ENCODE assay signal across 20 mouse cellular contexts in the genomic region with DNA sequence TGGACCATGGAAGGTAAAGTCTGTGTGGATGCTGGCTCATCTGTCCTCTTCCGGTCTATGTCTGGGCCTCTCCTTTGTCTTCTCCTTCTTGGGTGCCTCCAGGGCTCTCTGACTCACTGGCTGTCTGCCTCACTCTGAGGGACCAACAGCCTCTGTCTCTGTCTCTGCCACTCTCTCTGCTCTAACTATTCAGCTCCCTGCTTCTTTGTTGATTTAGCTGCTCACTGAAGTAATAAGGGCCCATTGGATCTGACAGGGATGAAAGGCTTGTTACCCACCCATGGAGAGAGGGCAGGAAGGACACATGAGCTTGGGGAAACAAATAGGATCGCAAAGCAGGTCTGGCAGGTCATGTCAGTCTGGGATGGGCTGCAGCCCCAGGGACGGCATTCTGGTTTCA. TPM values are rescaled to one million over a fixed set of nuclear protein-coding genes. Genes with fewer than 3 reads are reported as not detected.
"Had no signal": no experiment of that assay in that cellular context is flagged by ENCODE, and none has a peak within 500 bp of the region (broad histone marks: within the 10 kb centered on the region; RNA-seq: fewer than 3 reads in every experiment).

No protein-coding gene starts in this region.

- H3K4me2 ChIP-seq: heart, embryonic 12.5 days; hindbrain, embryonic 12.5 days; hindbrain, embryonic 14.5 days; intestine, embryonic 15.5 days; limb, embryonic 13.5 days; limb, embryonic 15.5 days; liver, embryonic 12.5 days had no signal

- H3K27ac ChIP-seq: gastrocnemius, adult 2 months; heart, embryonic 10.5 days; hindbrain, embryonic 12.5 days; hindbrain, embryonic 14.5 days; intestine, embryonic 15.5 days; limb, embryonic 13.5 days; limb, embryonic 15.5 days; liver, embryonic 12.5 days; liver, embryonic 14.5 days had no signal

- DNase-seq: gastrocnemius, postnatal 25 days; heart, postnatal 4 days; kidney, adult 11 months; layer of hippocampus, adult 9-11 months; layer of hippocampus, postnatal 36 days had no signal

- H3K27me3 ChIP-seq: hindbrain, embryonic 12.5 days; intestine, embryonic 15.5 days; limb, embryonic 13.5 days; limb, embryonic 15.5 days; liver, embryonic 12.5 days had no signal

- H3K9me3 ChIP-seq: heart, embryonic 10.5 days; heart, embryonic 12.5 days; hindbrain, embryonic 10.5 days; hindbrain, embryonic 12.5 days; intestine, embryonic 15.5 days; limb, embryonic 13.5 days; limb, embryonic 15.5 days; liver, embryonic 12.5 days had no signal

- H3K36me3 ChIP-seq: heart, embryonic 10.5 days; heart, embryonic 12.5 days; hindbrain, embryonic 10.5 days; hindbrain, embryonic 12.5 days; intestine, embryonic 15.5 days; limb, embryonic 13.5 days; limb, embryonic 15.5 days; liver, embryonic 12.5 days had no signal

- ATAC-seq: hindbrain, embryonic 16.5 days; inflammation-experienced regulatory T-cells, adult 6 months; intestine, embryonic 15.5 days; liver, embryonic 12.5 days had no signal

- H3K4me1 ChIP-seq: heart, embryonic 10.5 days; heart, embryonic 12.5 days; hindbrain, embryonic 12.5 days; intestine, embryonic 15.5 days; limb, embryonic 13.5 days; limb, embryonic 15.5 days; liver, embryonic 12.5 days had no signal

- H3K4me3 ChIP-seq: gastrocnemius, adult 2 months; heart, embryonic 10.5 days; heart, embryonic 12.5 days; hindbrain, embryonic 10.5 days; hindbrain, embryonic 12.5 days; intestine, embryonic 15.5 days; limb, embryonic 13.5 days; limb, embryonic 15.5 days; liver, embryonic 12.5 days had no signal

- H3K9ac ChIP-seq: heart, embryonic 12.5 days; hindbrain, embryonic 12.5 days; hindbrain, embryonic 14.5 days; intestine, embryonic 15.5 days; limb, embryonic 13.5 days; limb, embryonic 15.5 days; liver, embryonic 12.5 days; liver, embryonic 14.5 days had no signal

RNA-seq across cellular contexts. Expression of a gene that starts 24.2 kb away (rescaled TPM):
- polyA plus RNA-seq: heart, embryonic 12.5 days; heart, embryonic 14.5 days; heart, embryonic 16.5 days; hindbrain, embryonic 10.5 days; inflammation-experienced regulatory T-cells, adult 6 months; limb, embryonic 13.5 days had no signal
